Mouse (Mus musculus): ENCODE measurements at regions not wholly inside any gene's neighbourhood (a gene's known extent, or its start where the extent isn't known, plus 50 kb on each side); places are given as distances from the start of the nearest gene placed in this dataset.
"Not testable (repeated sequence)": the region's sequence is repeated elsewhere in the genome, so short reads cannot be mapped to it uniquely, and the experiment has no call there.

GRCm38 (mm10) chr15:96830578-96830977 lies 131.0 kb upstream of the Slc38a2 start:
- no peak for DNase-seq (ENCODE audit: low spot score in 2 of 2)

- no peak for DNase-seq (ENCODE audit: low spot score in 2 of 2)
Observed at GRCm38 (mm10) chr15:96829941-96830340, 130.4 kb upstream of the Slc38a2 start.

GRCm38 (mm10) chr15:96828681-96829080 lies 129.2 kb upstream of the Slc38a2 start:
- DNase-seq (ENCODE audit: low spot score in 2 of 2): no peak

- no peak for DNase-seq (ENCODE audit: low spot score in 2 of 2)
Observed at GRCm38 (mm10) chr15:96827931-96828330, 128.4 kb upstream of the Slc38a2 start.

- DNase-seq (ENCODE audit: low spot score in 2 of 2): no peak
Observed at GRCm38 (mm10) chr15:96818435-96818834, 118.9 kb upstream of the Slc38a2 start.

GRCm38 (mm10) chr15:96817626-96818025 lies 118.1 kb upstream of the Slc38a2 start:
- no peak for DNase-seq (ENCODE audit: low spot score in 2 of 2)

GRCm38 (mm10) chr15:96816997-96817570 lies 117.6 kb upstream of the Slc38a2 start:
- no peak for DNase-seq (ENCODE audit: low spot score in 2 of 2)

DNA sequence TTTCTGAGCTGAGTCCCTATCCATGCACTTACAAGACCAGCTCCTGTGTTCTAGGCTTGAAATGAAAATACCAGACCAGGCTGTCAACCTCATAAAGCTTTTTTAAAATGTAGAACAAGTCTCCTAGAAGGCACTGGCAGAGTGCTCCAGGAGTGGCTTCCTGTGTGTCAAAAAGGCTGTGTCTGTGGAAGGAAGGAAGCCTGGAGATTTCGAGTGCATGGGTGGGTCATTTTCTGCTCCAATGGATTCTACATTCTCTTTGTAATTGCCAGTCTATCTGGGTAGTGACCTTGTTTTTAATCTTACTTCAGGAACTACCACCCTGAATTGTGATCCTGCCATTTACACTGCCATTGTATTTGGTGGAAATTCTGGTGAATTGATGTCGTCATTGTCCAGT lies 113.9 kb upstream of the Slc38a2 start:
- no peak for DNase-seq (ENCODE audit: low spot score in 2 of 2)

DNA sequence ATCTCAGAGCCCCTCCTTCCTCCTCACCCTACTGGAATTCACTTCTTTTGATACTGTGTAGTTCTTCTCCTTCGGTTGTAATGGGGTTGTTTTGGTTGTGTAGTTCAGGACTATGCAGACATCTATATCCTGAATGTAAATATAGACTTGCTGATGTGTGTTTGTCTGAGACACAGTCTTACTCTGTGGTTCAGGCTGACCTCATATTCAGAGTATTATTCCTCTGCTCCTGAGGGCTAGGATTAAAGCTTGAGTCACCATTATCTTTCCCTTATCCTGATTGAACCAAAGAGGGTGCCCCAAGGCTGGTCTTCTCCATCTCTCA lies 103.2 kb upstream of the Slc38a2 start:
- no peak for DNase-seq (ENCODE audit: low spot score in 2 of 2)

DNA sequence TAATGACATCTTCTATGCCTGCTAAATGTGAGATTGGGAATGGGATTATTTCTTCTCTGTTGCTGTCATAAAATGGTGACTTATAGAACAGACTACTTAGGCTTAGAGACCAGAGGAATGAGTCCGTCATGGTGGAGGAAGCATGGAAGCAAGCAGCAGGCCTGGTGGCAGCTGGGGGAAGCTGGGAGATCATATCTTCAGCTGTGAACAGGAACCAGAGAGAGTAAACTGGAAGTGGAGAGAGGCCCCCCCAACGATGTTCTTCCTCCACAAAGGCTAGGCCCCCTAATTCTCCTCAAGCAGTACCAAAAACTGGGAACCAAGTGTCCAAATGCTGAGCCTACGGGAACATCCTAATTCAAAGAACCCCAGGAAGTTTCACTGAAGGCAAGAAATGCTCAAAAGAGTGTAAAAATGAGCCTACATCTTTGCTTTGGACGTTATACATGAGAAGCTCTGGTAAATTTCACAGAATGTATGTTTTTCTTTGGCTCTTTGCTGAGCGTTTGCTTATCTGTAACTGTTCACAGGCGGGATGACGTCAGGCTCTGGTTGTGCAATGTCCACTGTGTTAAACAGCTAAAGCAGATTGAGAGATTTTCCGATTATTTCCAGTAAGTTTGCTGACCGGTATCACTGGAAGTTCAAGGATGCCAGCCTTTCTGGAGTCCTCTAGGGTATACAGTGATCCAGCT lies 102.7 kb upstream of the Slc38a2 start:
- no peak for DNase-seq (ENCODE audit: low spot score in 2 of 2)

- no peak for DNase-seq (ENCODE audit: low spot score in 2 of 2)
Observed at GRCm38 (mm10) chr15:96799228-96799627, 99.7 kb upstream of the Slc38a2 start.

GRCm38 (mm10) chr15:96797615-96798270 lies 98.2 kb upstream of the Slc38a2 start:
- no peak for DNase-seq (ENCODE audit: low spot score in 2 of 2)

DNA sequence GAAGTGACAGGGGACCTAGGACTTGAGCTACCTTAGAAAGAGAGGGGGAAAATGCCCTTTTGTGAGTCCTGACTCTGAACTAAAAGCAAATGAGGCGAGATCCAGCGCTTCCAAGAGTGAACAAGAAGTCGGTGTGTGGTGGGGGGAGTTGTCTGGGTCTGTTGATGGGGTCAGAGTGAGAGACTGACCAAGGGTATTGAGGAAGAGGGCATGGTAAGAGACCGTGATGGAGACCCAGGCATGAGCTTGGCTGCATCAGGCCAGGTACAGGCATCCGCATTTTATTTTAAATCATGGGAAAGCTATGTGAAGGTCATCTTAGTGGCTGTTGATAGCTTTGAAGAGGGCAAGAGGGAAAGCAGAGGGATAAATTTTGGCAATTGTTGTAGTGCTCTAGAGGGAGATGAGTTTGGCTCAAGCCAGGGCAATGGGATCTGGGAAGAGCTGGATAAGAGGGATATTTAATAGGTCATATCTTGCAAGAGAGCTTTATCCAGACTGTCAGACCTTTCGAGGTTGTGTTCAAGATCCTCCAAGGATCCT lies 94.7 kb upstream of the Slc38a2 start:
- no peak for DNase-seq (ENCODE audit: low spot score in 2 of 2)

DNA sequence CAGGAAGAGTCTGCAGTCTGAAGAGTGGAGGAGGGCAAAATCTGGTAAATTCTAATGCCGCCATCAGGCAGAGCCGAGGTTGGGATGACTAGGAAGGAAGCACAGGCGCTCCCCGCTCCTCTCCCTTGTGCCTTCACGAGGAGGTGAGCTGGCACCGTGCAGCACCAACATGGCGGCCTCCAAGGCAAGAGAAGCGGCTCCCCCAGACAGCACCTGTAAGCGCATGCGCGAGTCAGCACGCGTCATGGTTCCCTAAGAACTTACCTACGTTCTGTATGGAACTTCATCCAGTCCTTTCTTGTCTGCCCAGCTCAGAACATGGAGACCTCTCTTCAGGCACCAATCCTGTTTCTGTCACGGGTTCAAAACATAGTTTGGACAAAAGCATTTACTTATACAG lies 93.7 kb upstream of the Slc38a2 start:
- DNase-seq (ENCODE audit: low spot score in 2 of 2): no peak

DNA sequence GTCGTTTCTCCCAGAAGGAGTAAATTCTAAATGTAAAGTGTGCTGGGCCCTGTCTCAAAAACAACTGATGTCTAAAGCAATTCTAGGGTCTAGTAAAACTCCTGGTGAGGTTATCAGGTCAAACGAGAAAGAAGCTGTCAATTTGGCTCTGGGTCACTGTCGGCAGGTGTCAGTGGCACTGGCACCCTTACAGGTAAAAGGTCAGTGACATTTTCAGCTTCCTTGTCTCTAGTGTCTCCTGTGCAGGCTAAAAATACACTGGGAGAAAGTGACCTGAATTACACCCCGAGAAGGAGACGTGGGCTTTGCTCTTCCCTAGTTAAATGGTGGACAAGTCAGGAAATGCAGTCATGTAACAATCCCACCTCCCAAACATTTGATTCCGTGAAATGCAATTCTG lies 91.8 kb upstream of the Slc38a2 start:
- DNase-seq (ENCODE audit: low spot score in 2 of 2): no peak

GRCm38 (mm10) chr15:96787921-96788320 lies 88.4 kb upstream of the Slc38a2 start:
- DNase-seq (ENCODE audit: low spot score in 2 of 2): not testable (repeated sequence)

- DNase-seq (ENCODE audit: low spot score in 2 of 2): no peak
Observed at GRCm38 (mm10) chr15:96784578-96784977, 85.0 kb upstream of the Slc38a2 start.

DNA sequence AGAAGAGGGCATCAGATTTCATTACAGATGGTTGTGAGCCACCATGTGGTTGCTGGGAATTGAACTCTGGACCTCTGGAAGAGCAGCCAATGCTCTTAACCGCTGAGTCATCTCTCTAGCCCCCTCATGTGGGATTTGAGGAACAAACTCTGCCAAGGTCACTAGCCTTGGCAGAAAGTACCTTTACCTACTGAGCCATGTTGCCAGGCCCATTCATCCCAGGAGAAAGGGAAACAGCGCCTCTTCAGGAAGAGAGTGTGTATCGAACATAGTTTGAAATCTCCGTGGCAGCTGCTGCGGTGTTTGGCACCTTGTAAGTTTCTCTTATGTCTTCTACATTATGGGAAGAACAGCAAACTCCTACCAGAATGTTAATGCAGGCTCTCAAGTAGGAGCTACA lies 82.0 kb upstream of the Slc38a2 start:
- DNase-seq (ENCODE audit: low spot score in 2 of 2): no peak

GRCm38 (mm10) chr15:96780606-96781005 lies 81.1 kb upstream of the Slc38a2 start:
- no peak for DNase-seq (ENCODE audit: low spot score in 2 of 2)

DNA sequence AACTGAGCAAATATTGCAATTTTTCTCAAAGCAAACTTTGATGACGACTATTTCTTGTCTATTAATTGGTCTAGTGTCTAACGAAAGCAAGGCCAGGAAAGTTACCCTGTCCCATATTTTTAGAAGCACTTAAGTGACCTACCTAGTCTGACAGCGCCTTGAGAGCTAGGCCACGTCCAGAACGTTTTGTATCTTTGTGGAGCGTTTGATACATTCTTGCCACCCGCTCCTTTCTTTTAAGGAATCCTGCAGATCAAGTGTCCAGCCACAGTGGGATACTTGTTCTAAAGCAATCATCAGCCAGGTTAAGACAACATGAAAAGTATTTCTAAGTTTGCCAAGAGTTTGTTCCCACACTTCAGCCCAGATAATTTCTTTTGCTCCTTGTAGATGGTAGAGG lies 79.8 kb upstream of the Slc38a2 start:
- DNase-seq (ENCODE audit: low spot score in 2 of 2): no peak

GRCm38 (mm10) chr15:96778321-96778926 lies 78.9 kb upstream of the Slc38a2 start:
- no peak for DNase-seq (ENCODE audit: low spot score in 2 of 2)

GRCm38 (mm10) chr15:96776476-96777075 lies 77.0 kb upstream of the Slc38a2 start:
- DNase-seq (ENCODE audit: low spot score in 2 of 2): no peak

Data from gastrocnemius, adult 8-10 months (tissue).